Comparison of ENCODE assay signal across 15 mouse cellular contexts in genomic region chr7:55188927-55189326, GRCm38 (mm10).
"Had no signal": no experiment of that assay in that cellular context is flagged by ENCODE, and none has a peak within 500 bp of the region (broad histone marks: within the 10 kb centered on the region; RNA-seq: fewer than 3 reads in every experiment).

No protein-coding gene starts in this region.

- DNase-seq: gastrocnemius, adult 2 months; gastrocnemius, postnatal 10 days; gastrocnemius, postnatal 25 days; heart, adult 11 months; heart, adult 2 months; heart, postnatal 4 days; kidney, adult 11 months; kidney, adult 2 months; kidney, postnatal 10 days; kidney, postnatal 25 days; kidney, postnatal 4 days; liver; liver, embryonic 13.5 days had no signal

- ATAC-seq: hindbrain, postnatal 0 days; intestine, embryonic 16.5 days had no signal
